Mouse (Mus musculus): ENCODE measurements around the gene Ahdc1.

GRCm38 (mm10) chr4:133109335-133109801 lies 98.3 kb downstream of the Ahdc1 start:
- TF ChIP-seq CTCF (conservative IDR thresholded peaks at IDR 0.05; ENCODE audit: low read length) (no peak), NANOG (IDR thresholded peaks at IDR 0.05; ENCODE audit: borderline replicate concordance, low read length) (no peak), POU5F1 (IDR thresholded peaks at IDR 0.05; ENCODE audit: borderline replicate concordance, low read length) (no peak)

All from E14TG2a.4 (cell line).